Mouse (Mus musculus): ENCODE measurements around the gene 2010111I01Rik.

DNA sequence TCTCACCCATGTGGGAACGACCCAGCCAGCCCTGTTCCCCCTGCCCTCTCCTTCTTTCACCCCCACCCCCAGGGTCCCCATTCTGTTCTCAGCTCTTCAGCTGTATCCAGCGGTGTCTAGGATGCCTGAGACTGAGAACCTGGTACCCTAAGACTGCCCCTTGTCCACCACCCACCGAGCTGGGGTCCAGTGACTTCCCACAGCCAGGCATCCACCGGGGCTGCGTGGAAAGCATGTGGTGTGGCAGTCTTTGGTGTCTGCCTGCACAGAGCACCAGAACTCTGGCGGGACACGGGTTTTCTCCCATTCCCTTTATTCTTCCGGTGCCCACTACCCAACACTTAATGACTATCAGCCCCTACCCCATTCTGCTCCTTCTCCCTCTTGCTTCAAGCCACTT, 119.0 kb downstream of the 2010111I01Rik start:
- TF ChIP-seq EP300 (IDR thresholded peaks at IDR 0.05; ENCODE audit: low read length) (no peak), SMC3 (IDR thresholded peaks at IDR 0.05; ENCODE audit: low read depth, low read length) (no peak), ZC3H11A (IDR thresholded peaks at IDR 0.05; ENCODE audit: low read depth, low read length) (no peak), GABPA (IDR thresholded peaks at IDR 0.05; ENCODE audit: insufficient replicate concordance, low read depth, low read length) (no peak), CTCF (conservative IDR thresholded peaks at IDR 0.05 in 1 of 2, IDR thresholded peaks at IDR 0.05 in 1 of 2; ENCODE audit: low read depth in 2 of 2, low read length in 2 of 2) (no peak), JUND (conservative IDR thresholded peaks at IDR 0.05; ENCODE audit: low read depth, low read length) (no peak), POLR2A (IDR thresholded peaks at IDR 0.05; ENCODE audit: low read depth, low read length) (no peak)

Data from CH12.LX (cell line).